Mouse (Mus musculus): ENCODE measurements at regions not wholly inside any gene's neighbourhood (a gene's known extent, or its start where the extent isn't known, plus 50 kb on each side); places are given as distances from the start of the nearest gene placed in this dataset.
A peak's percentile ranks its signal among the peaks of the same experiment; 100 is the strongest.

- peak; percentile 5 to 10 for DNase-seq
These were observed 367.4 kb downstream of the Nyap2 start for GRCm38 (mm10) chr1:81444181-81444580.

All from cerebellum, postnatal 36 days (tissue).